Comparison of ENCODE assay signal across 20 mouse cellular contexts in genomic region chr4:43457124-43457523, GRCm38 (mm10). TPM values are rescaled to one million over a fixed set of nuclear protein-coding genes. Genes with fewer than 3 reads are reported as not detected.
DNase-seq lines count a peak whose midpoint lies in the region; ATAC-seq and TF ChIP-seq lines count a peak whose summit lies in the region.
"Had no signal": no experiment of that assay in that cellular context is flagged by ENCODE, and none has a peak within 500 bp of the region (broad histone marks: within the 10 kb centered on the region; RNA-seq: fewer than 3 reads in every experiment).

No protein-coding gene starts in this region.

- H3K27ac ChIP-seq in kidney, postnatal 0 days: no peak overlapping the region
- H3K27ac ChIP-seq: embryonic facial prominence, embryonic 12.5 days; hindbrain, embryonic 10.5 days; intestine, embryonic 15.5 days; limb, embryonic 15.5 days; lung, embryonic 15.5 days had no signal

- peak; percentile 28 for DNase-seq in kidney, postnatal 0 days (ENCODE audit: low spot score)
- no peak for DNase-seq in kidney, adult 8-10 months
- DNase-seq in 416B (ENCODE audit: low read depth): peak; percentile 74
- peak; percentile 36 for DNase-seq in CD4-positive helper T cell, adult 2 months (ENCODE audit: low read depth, low spot score)
- DNase-seq in naive thymus-derived CD4-positive, alpha-beta T cell, adult 2 months (ENCODE audit: low read depth): peak; percentile 57
- DNase-seq in adrenal gland, postnatal 10 days: no peak
- DNase-seq in right cerebral cortex, postnatal 25 days: no peak
- no peak for DNase-seq in frontal cortex, postnatal 36 days (ENCODE audit: low spot score in 2 of 2)
- DNase-seq: adrenal gland, adult 8-10 months; cerebellum, postnatal 36 days; right cerebral cortex, postnatal 14 days had no signal

- H3K36me3 ChIP-seq in kidney, postnatal 0 days (ENCODE audit: insufficient read depth, low read length): no peaks in the 10 kb centered on the region
- H3K36me3 ChIP-seq: embryonic facial prominence, embryonic 12.5 days; hindbrain, embryonic 10.5 days; intestine, embryonic 15.5 days; limb, embryonic 15.5 days; lung, embryonic 15.5 days had no signal

- no peaks in the 10 kb centered on the region for H3K27me3 ChIP-seq in kidney, postnatal 0 days (ENCODE audit: insufficient read depth, low read length)

- no peak for ATAC-seq in kidney, postnatal 0 days (replicated peaks; ENCODE audit: low FRiP score, low read depth)
- ATAC-seq: intestine, embryonic 15.5 days had no signal

- H3K9ac ChIP-seq in kidney, postnatal 0 days (ENCODE audit: low read depth, low read length): no peak overlapping the region
- H3K9ac ChIP-seq: embryonic facial prominence, embryonic 12.5 days; intestine, embryonic 15.5 days; limb, embryonic 15.5 days; lung, embryonic 15.5 days had no signal

- TF ChIP-seq CTCF in kidney, postnatal 0 days (IDR thresholded peaks at IDR 0.05; ENCODE audit: low read depth): no peak

- peaks cover 17% of the 10 kb centered on the region for H3K4me1 ChIP-seq in kidney, postnatal 0 days (replicated peaks; ENCODE audit: insufficient read depth, low read length)

- H3K9me3 ChIP-seq in kidney, postnatal 0 days (replicated peaks; ENCODE audit: low read length): no peaks in the 10 kb centered on the region
- H3K9me3 ChIP-seq: embryonic facial prominence, embryonic 12.5 days; hindbrain, embryonic 10.5 days; intestine, embryonic 15.5 days; limb, embryonic 15.5 days; lung, embryonic 15.5 days had no signal

- no peak overlapping the region for H3K4me3 ChIP-seq in kidney, postnatal 0 days (replicated peaks; ENCODE audit: low read depth, low read length)
- H3K4me3 ChIP-seq: embryonic facial prominence, embryonic 12.5 days; hindbrain, embryonic 10.5 days; intestine, embryonic 15.5 days; limb, embryonic 15.5 days; lung, embryonic 15.5 days had no signal

- 15% methylated on average over 8 of the region's 8 CpGs for WGBS in kidney, postnatal 0 days

- H3K4me2 ChIP-seq in kidney, postnatal 0 days (ENCODE audit: low read length): no peak overlapping the region
- H3K4me2 ChIP-seq: embryonic facial prominence, embryonic 12.5 days; intestine, embryonic 15.5 days; limb, embryonic 15.5 days; lung, embryonic 15.5 days had no signal

RNA-seq across cellular contexts. Expression of gene Cd72, which starts 2.7 kb away (rescaled TPM):
- polyA plus RNA-seq in kidney, postnatal 0 days (2015; fragmentation: Nextera tagmentation; extraction: Ambion mirVana): 2.9 and 5.0 TPM in 2 replicates
- total RNA-seq in adrenal gland, postnatal 10 days (2021): 1 to 10 TPM; 1.9 to 3.2 TPM

RNA-seq across cellular contexts. Expression of gene Tesk1, which starts 15.4 kb away (rescaled TPM):
- polyA plus RNA-seq in kidney, postnatal 0 days (2015; fragmentation: Nextera tagmentation; extraction: Ambion mirVana): 7.8 and 9.1 TPM in 2 replicates
- total RNA-seq in adrenal gland, postnatal 10 days (2021): 10 to 100 TPM; 55.3 to 58.2 TPM

RNA-seq across cellular contexts. Expression of gene Sit1, which starts 26.4 kb away (rescaled TPM):
- polyA plus RNA-seq in kidney, postnatal 0 days (2015; fragmentation: Nextera tagmentation; extraction: Ambion mirVana): not detected in 2 replicates
- under 1 TPM; 0.51 to 0.64 TPM for total RNA-seq in adrenal gland, postnatal 10 days (2021)
- total RNA-seq: layer of hippocampus, adult 8-10 months; left cerebral cortex, postnatal 10 days had no signal
- polyA plus RNA-seq: embryonic facial prominence, embryonic 12.5 days; forebrain, embryonic 11.5 days; hindbrain, embryonic 10.5 days; intestine, embryonic 15.5 days; limb, embryonic 15.5 days had no signal

RNA-seq across cellular contexts. Expression of gene Fam166b, which starts 28.2 kb away (rescaled TPM):
- 0.33 and 0.59 TPM in 2 replicates for polyA plus RNA-seq in kidney, postnatal 0 days (2015; fragmentation: Nextera tagmentation; extraction: Ambion mirVana)
- under 1 TPM; 0.27 to 0.97 TPM for total RNA-seq in adrenal gland, postnatal 10 days (2021)
- total RNA-seq: adrenal gland, adult 8-10 months; megakaryocyte, adult 5-6 weeks had no signal
- polyA plus RNA-seq: intestine, embryonic 15.5 days had no signal

RNA-seq across cellular contexts. Expression of gene Ccdc107, which starts 35.6 kb away (rescaled TPM):
- 104 and 107 TPM in 2 replicates for polyA plus RNA-seq in kidney, postnatal 0 days (2015; fragmentation: Nextera tagmentation; extraction: Ambion mirVana)
- total RNA-seq in adrenal gland, postnatal 10 days (2021): 10 to 100 TPM; 41.1 to 45.5 TPM

Comparison
In these comparisons a context has a peak if more than half of its experiments do, and no peak if none do; other contexts are left out.
1. DNase-seq: peak in kidney, postnatal 0 days (single experiment), 416B (single experiment), CD4-positive helper T cell, adult 2 months (single experiment) and naive thymus-derived CD4-positive, alpha-beta T cell, adult 2 months (single experiment); none in kidney, adult 8-10 months (0 of 2), adrenal gland, postnatal 10 days (single experiment), right cerebral cortex, postnatal 25 days (single experiment) and frontal cortex, postnatal 36 days (0 of 2).